Comparison of ENCODE assay signal across 15 mouse cellular contexts in genomic region chr7:130165408-130165807, GRCm38 (mm10).
DNase-seq lines count a peak whose midpoint lies in the region; ATAC-seq and TF ChIP-seq lines count a peak whose summit lies in the region.
"Had no signal": no experiment of that assay in that cellular context is flagged by ENCODE, and none has a peak within 500 bp of the region (broad histone marks: within the 10 kb centered on the region; RNA-seq: fewer than 3 reads in every experiment).

No protein-coding gene starts in this region.

- no peak overlapping the region for H3K9ac ChIP-seq in heart, embryonic 13.5 days
- H3K9ac ChIP-seq in lung, embryonic 14.5 days: no peak overlapping the region
- no peak overlapping the region for H3K9ac ChIP-seq in intestine, postnatal 0 days (ENCODE audit: low read depth, low read length)
- H3K9ac ChIP-seq: liver, embryonic 15.5 days had no signal

- no peak for TF ChIP-seq CTCF in lung, embryonic 14.5 days (IDR thresholded peaks at IDR 0.05; ENCODE audit: low read depth)
- no peak for TF ChIP-seq CTCF in intestine, postnatal 0 days (IDR thresholded peaks at IDR 0.05; ENCODE audit: low read depth)
- no peak for TF ChIP-seq CTCF in left cerebral cortex, adult 2 months (IDR thresholded peaks at IDR 0.05)

- H3K4me2 ChIP-seq in heart, embryonic 13.5 days: no peak overlapping the region
- no peak overlapping the region for H3K4me2 ChIP-seq in lung, embryonic 14.5 days
- H3K4me2 ChIP-seq in intestine, postnatal 0 days (replicated peaks; ENCODE audit: low read depth): no peak overlapping the region
- H3K4me2 ChIP-seq: liver, embryonic 15.5 days had no signal

- no peaks in the 10 kb centered on the region for H3K9me3 ChIP-seq in heart, embryonic 13.5 days
- no peaks in the 10 kb centered on the region for H3K9me3 ChIP-seq in lung, embryonic 14.5 days (ENCODE audit: low read depth, low read length)
- no peaks in the 10 kb centered on the region for H3K9me3 ChIP-seq in intestine, postnatal 0 days (ENCODE audit: control insufficient read depth)
- H3K9me3 ChIP-seq: forebrain, embryonic 10.5 days; liver, embryonic 15.5 days had no signal

- ATAC-seq in heart, embryonic 13.5 days (ENCODE audit: extremely low read depth, insufficient number of reproducible peaks, low FRiP score, low TSS enrichment): no peak
- ATAC-seq in lung, embryonic 14.5 days (ENCODE audit: insufficient read depth): no peak
- ATAC-seq in intestine, postnatal 0 days: no peak
- ATAC-seq: midbrain, embryonic 16.5 days had no signal

- no peaks in the 10 kb centered on the region for H3K27me3 ChIP-seq in heart, embryonic 13.5 days (replicated peaks)
- H3K27me3 ChIP-seq in lung, embryonic 14.5 days (ENCODE audit: insufficient read depth, low read length): no peaks in the 10 kb centered on the region
- H3K27me3 ChIP-seq in intestine, postnatal 0 days (replicated peaks; ENCODE audit: control insufficient read depth, insufficient read depth, low read length): no peaks in the 10 kb centered on the region
- H3K27me3 ChIP-seq: liver, embryonic 15.5 days had no signal

- H3K27ac ChIP-seq in heart, embryonic 13.5 days (replicated peaks): peak overlapping the region; percentile 46; the same call in 1 of the 2 replicates
- H3K27ac ChIP-seq in lung, embryonic 14.5 days (ENCODE audit: low read depth): peak overlapping the region; percentile 55
- peak overlapping the region; percentile 21; the same call in 1 of the 2 replicates for H3K27ac ChIP-seq in intestine, postnatal 0 days (ENCODE audit: low read depth, low read length)
- H3K27ac ChIP-seq in left cerebral cortex, adult 2 months: no peak overlapping the region
- H3K27ac ChIP-seq: forebrain, embryonic 10.5 days; liver, embryonic 15.5 days had no signal

- no peak overlapping the region for H3K4me3 ChIP-seq in heart, embryonic 13.5 days
- H3K4me3 ChIP-seq in lung, embryonic 14.5 days (ENCODE audit: low read depth, low read length): no peak overlapping the region
- H3K4me3 ChIP-seq in intestine, postnatal 0 days (ENCODE audit: low read depth, low read length): no peak overlapping the region
- no peak overlapping the region for H3K4me3 ChIP-seq in left cerebral cortex, adult 2 months
- H3K4me3 ChIP-seq: forebrain, embryonic 10.5 days; liver, embryonic 15.5 days had no signal

- intact Hi-C loops in heart, postnatal 36 days (cut with DNase I): no loop called here
- intact Hi-C loops in left cerebral cortex, adult 2 months (cut with DNase I): loop anchor here (10.0 kb wide), 1 partner anchor 511 kb away; no protein-coding TSS in a partner anchor

- 32% methylated on average over 3 of the region's 3 CpGs for WGBS in heart, embryonic 13.5 days
- WGBS in lung, embryonic 14.5 days: 47% methylated on average over 3 of the region's 3 CpGs
- WGBS in intestine, postnatal 0 days: 37% methylated on average over 3 of the region's 3 CpGs

- no peak for DNase-seq in heart, postnatal 36 days
- DNase-seq in lung, embryonic 14.5 days: no peak
- DNase-seq in lung, postnatal 36 days: no peak
- DNase-seq in ovary, postnatal 10 days (ENCODE audit: low spot score): no peak
- no peak for DNase-seq in left cerebral cortex, adult 2 months (ENCODE audit: extremely low spot score in 1 of 2, low spot score in 2 of 2)
- DNase-seq: cerebellum, adult 9-11 months; kidney, postnatal 36 days; lung, postnatal 14 days; retina, postnatal 1 day; thymus, postnatal 36 days had no signal

- peaks cover 45% of the 10 kb centered on the region for H3K36me3 ChIP-seq in heart, embryonic 13.5 days
- peaks cover 64% of the 10 kb centered on the region for H3K36me3 ChIP-seq in lung, embryonic 14.5 days (ENCODE audit: insufficient read depth)
- H3K36me3 ChIP-seq in intestine, postnatal 0 days (ENCODE audit: control insufficient read depth, insufficient read depth): peaks cover 27% of the 10 kb centered on the region
- H3K36me3 ChIP-seq: liver, embryonic 15.5 days had no signal

- peaks cover 44% of the 10 kb centered on the region for H3K4me1 ChIP-seq in heart, embryonic 13.5 days
- peaks cover 37% of the 10 kb centered on the region for H3K4me1 ChIP-seq in lung, embryonic 14.5 days (ENCODE audit: insufficient read depth)
- peaks cover 3% of the 10 kb centered on the region; the same call in 1 of the 2 replicates for H3K4me1 ChIP-seq in intestine, postnatal 0 days (replicated peaks; ENCODE audit: control insufficient read depth, insufficient read depth, low read length)
- H3K4me1 ChIP-seq: liver, embryonic 15.5 days had no signal
